Mouse (Mus musculus) hindbrain, embryonic 15.5 days (tissue): ENCODE measurements at regions not wholly inside any gene's neighbourhood (a gene's known extent, or its start where the extent isn't known, plus 50 kb on each side); places are given as distances from the start of the nearest gene placed in this dataset.
A peak's percentile ranks its signal among the peaks of the same experiment; 100 is the strongest.

Experiments
- ATAC-seq: fragments of 200-750 bp; cut with Nextera tagmentation; 2 replicates; pipeline ENCODE4 v1.8.0; 2017; ENCODE audit warnings: low read depth, moderate number of reproducible peaks, moderate TSS enrichment; ENCODE audit not compliant: low FRiP score
- H3K27ac ChIP-seq: fragments of 300-500 bp; sonication (generic); replicated peaks from 2 replicates; pipeline ENCODE4 v1.5.1; 2015; ENCODE audit warnings: mild to moderate bottlenecking, inconsistent platforms
- H3K27me3 ChIP-seq: fragments of 300-500 bp; sonication (generic); 2 replicates; pipeline ENCODE4 v1.6.1; 2015; ENCODE audit warnings: control low read depth, inconsistent platforms
- H3K36me3 ChIP-seq: fragments of 300-500 bp; sonication (generic); 2 replicates; pipeline ENCODE4 v1.6.1; 2015; ENCODE audit warnings: control low read depth, inconsistent platforms
- H3K4me1 ChIP-seq: fragments of 300-500 bp; sonication (generic); replicated peaks from 2 replicates; pipeline ENCODE4 v1.6.1; 2015; ENCODE audit warnings: control low read depth, inconsistent platforms
- H3K4me2 ChIP-seq: fragments of 300-500 bp; sonication (generic); 2 replicates; pipeline ENCODE4 v1.6.1; 2015; ENCODE audit warnings: moderate library complexity, mild to moderate bottlenecking, inconsistent platforms
- H3K4me3 ChIP-seq: fragments of 300-500 bp; sonication (generic); 2 replicates; pipeline ENCODE4 v1.5.1; 2015; ENCODE audit warnings: mild to moderate bottlenecking, inconsistent platforms
- H3K9ac ChIP-seq: fragments of 300-500 bp; sonication (generic); 2 replicates; pipeline ENCODE4 v1.6.1; 2015; ENCODE audit warnings: inconsistent platforms
- H3K9me3 ChIP-seq: fragments of 300-500 bp; sonication (generic); 2 replicates; pipeline ENCODE4 v1.6.1; 2016; ENCODE audit warnings: control low read depth, inconsistent platforms
- WGBS: fragments of 180-500 bp; shearing (Covaris S2); methylation state at CpG from one replicate; pipeline ENCODE4 v1.1.7; 2015; 5-methylcytosine and 5-hydroxymethylcytosine counted together

DNA sequence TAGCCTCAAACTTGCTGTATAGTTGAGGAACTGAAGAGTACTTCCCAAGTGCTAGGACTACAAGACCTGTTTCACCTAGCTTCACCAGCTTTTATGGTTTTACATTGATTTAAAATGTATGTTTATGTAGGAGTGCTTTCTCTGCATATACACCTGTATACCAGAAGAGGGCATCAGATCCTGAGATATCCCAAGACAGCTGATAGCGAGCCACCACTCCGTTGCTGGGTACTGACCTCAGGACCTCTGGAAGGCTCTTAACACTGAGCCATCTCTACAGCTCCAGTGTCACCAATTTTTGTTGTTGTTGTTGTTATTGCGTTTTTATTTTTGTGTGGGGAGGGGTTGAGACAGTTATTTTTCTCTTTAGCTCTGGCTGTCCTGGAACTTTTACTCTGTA is 55.9 kb upstream of the Ddx3x start:
- Histone ChIP-seq H3K9me3 (no peaks in the 10 kb centered on the region), H3K4me3 (no peak overlapping the region), H3K4me2 (no peak overlapping the region), H3K4me1 (no peaks in the 10 kb centered on the region), H3K27me3 (no peaks in the 10 kb centered on the region), H3K9ac (no peak overlapping the region), H3K27ac (no peak overlapping the region), H3K36me3 (no peaks in the 10 kb centered on the region)
- ATAC-seq, result no peak
- WGBS, result 5% methylated on average over 3 of the region's 3 CpGs

- H3K4me3 ChIP-seq, result no peak overlapping the region
Measured at GRCm38 (mm10) chrX:13226429-13226828, 54.3 kb upstream of the Ddx3x start.

GRCm38 (mm10) chrX:13229891-13230614 is 50.7 kb upstream of the Ddx3x start:
- H3K4me3 ChIP-seq, result peak overlapping the region; percentile 41
- H3K4me2 ChIP-seq, result peak overlapping the region; percentile 57
- H3K27me3 ChIP-seq, result 0 out of 2 replicates have a peak, but pooled peaks cover 2% of the 10 kb centered on the region
- H3K9ac ChIP-seq, result peak overlapping the region; percentile 42
- H3K4me1 ChIP-seq, result peaks cover 4% of the 10 kb centered on the region; the same call in 1 of the 2 replicates
- ATAC-seq, result peak; percentile 55
- no peaks in the 10 kb centered on the region for H3K9me3 ChIP-seq
- no peaks in the 10 kb centered on the region for H3K36me3 ChIP-seq
- H3K27ac ChIP-seq, result peak overlapping the region; percentile 90
- WGBS, result 25% methylated on average over 8 of the region's 8 CpGs

More at GRCm38 (mm10) chrX:13226429-13226828, 54.3 kb upstream of the Ddx3x start:
- Histone ChIP-seq H3K4me2 (no peak overlapping the region), H3K27ac (no peak overlapping the region), H3K9ac (no peak overlapping the region), H3K36me3 (no peaks in the 10 kb centered on the region), H3K9me3 (no peaks in the 10 kb centered on the region), H3K4me1 (peaks cover 3% of the 10 kb centered on the region; the same call in 1 of the 2 replicates), H3K27me3 (no peaks in the 10 kb centered on the region)
- 82% methylated on average over 3 of the region's 3 CpGs for WGBS
- ATAC-seq, result no peak

GRCm38 (mm10) chrX:13230615-13231179 is 50.1 kb upstream of the Ddx3x start:
- Histone ChIP-seq H3K4me2 (peak overlapping the region; percentile 57), H3K9me3 (no peaks in the 10 kb centered on the region), H3K9ac (peak overlapping the region; percentile 44), H3K36me3 (no peaks in the 10 kb centered on the region), H3K4me3 (peak overlapping the region; percentile 41), H3K4me1 (peaks cover 4% of the 10 kb centered on the region; the same call in 1 of the 2 replicates), H3K27me3 (0 out of 2 replicates have a peak, but pooled peaks cover 2% of the 10 kb centered on the region), H3K27ac (peak overlapping the region; percentile 90)
- 11% methylated on average over 17 of the region's 17 CpGs for WGBS
- peak; percentile 99 for ATAC-seq
